Mouse (Mus musculus): ENCODE measurements around the gene Shb.
"Not testable (repeated sequence)": the region's sequence is repeated elsewhere in the genome, so short reads cannot be mapped to it uniquely, and the experiment has no call there.

Gene Shb

DNA sequence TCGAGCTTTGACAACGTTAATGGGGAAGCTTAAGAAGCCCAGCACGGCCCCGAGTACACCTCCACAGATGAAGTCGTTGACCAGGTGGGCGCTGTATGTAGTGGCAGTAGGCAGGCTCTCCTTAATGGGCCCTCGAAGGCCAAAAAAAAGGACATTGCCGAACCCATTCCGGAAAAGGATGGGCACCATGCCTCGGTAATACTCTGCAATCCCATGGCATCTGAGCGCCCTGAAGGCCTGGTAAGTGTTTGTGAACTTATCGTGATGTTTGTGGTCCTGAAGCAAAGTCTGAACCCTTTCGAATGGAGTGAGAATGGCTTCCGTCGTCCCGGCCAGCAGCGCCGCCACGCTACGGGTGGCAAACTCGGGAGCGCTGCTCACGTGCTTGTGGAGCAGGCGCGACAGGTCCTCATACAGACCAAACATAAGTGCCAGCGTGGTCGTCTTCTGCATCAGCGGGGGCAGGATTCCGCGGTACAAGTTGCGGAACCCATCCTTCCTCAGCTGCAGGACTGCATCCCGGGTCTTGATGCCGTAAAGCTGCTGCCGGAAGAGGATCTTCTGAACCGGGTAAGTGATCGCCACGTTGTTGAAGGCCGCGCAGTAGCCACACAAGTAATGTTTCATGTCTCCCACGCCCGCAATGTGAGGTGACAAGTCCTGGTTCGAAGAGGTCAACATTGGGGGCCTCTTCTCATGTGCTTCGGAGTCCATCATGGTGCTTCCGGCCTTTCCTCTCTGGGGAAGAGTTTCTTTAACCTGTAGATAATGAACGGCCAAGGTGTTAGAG, 132.7 kb downstream of the Shb start:
- in situ Hi-C loops (cut with MboI; ENCODE audit: low pct_unique_long_range_greater_than_20kb in 1 of 2, low sequenced_read_pairs in 2 of 2, unreplicated experiment in 1 of 2) = loop anchor here in 1 of 2 experiments (25.0 kb wide), 1 partner anchor 388 kb away; the partner anchor contains the start of gene Aldh1b1

- in situ Hi-C loops (cut with MboI; ENCODE audit: low pct_unique_long_range_greater_than_20kb in 1 of 2, low sequenced_read_pairs in 2 of 2, unreplicated experiment in 1 of 2) = not testable (repeated sequence)
Observed at GRCm38 (mm10) chr4:45398315-45398714, 134.0 kb downstream of the Shb start.

DNA sequence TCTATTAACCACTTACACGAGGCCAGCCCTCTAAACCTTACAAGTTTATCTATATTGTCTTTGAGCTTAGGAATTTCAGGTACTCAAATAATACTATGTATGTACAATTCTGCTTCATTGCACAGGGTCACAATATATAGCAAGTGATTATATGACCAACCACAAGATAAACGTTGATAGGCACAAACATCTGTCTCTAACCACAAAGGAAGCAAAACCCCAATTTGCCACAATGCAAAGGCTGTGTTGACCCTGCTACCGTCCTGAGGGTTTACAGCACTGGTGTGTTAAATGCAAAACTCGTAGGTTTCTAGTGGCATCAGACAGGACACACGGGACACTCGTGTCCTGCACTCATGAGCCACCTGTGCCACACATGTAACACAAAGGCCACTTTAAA, 136.1 kb downstream of the Shb start:
- in situ Hi-C loops (cut with MboI; ENCODE audit: low pct_unique_long_range_greater_than_20kb in 1 of 2, low sequenced_read_pairs in 2 of 2, unreplicated experiment in 1 of 2) = not testable (repeated sequence)

- in situ Hi-C loops (cut with MboI; ENCODE audit: low pct_unique_long_range_greater_than_20kb in 1 of 2, low sequenced_read_pairs in 2 of 2, unreplicated experiment in 1 of 2) = no loop called here
Observed at GRCm38 (mm10) chr4:45393658-45394057, 138.6 kb downstream of the Shb start.

DNA sequence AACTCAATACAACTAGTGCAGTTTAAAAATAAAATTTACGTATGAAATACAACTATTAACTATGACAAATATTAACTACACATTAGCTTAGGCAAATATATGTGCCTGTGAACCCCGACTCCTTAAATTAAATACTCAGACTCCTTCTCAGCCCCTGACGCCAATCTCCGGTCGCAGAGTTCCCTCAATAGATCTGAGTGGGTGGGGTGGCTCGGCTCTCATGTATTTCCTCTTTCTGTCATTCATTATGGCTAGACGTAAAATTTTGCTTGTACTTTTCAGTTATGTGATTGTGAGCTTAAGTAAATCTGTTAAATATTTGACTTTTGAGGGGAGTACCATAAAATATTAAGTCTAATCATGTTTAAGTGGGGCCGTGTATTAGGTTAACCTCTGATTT, 139.3 kb downstream of the Shb start:
- in situ Hi-C loops (cut with MboI; ENCODE audit: low pct_unique_long_range_greater_than_20kb in 1 of 2, low sequenced_read_pairs in 2 of 2, unreplicated experiment in 1 of 2) = no loop called here

- in situ Hi-C loops (cut with MboI; ENCODE audit: low pct_unique_long_range_greater_than_20kb in 1 of 2, low sequenced_read_pairs in 2 of 2, unreplicated experiment in 1 of 2) = no loop called here
Observed at GRCm38 (mm10) chr4:45392572-45392971, 139.7 kb downstream of the Shb start.

- in situ Hi-C loops (cut with MboI; ENCODE audit: low pct_unique_long_range_greater_than_20kb in 1 of 2, low sequenced_read_pairs in 2 of 2, unreplicated experiment in 1 of 2) = no loop called here
Observed at GRCm38 (mm10) chr4:45392099-45392498, 140.2 kb downstream of the Shb start.

DNA sequence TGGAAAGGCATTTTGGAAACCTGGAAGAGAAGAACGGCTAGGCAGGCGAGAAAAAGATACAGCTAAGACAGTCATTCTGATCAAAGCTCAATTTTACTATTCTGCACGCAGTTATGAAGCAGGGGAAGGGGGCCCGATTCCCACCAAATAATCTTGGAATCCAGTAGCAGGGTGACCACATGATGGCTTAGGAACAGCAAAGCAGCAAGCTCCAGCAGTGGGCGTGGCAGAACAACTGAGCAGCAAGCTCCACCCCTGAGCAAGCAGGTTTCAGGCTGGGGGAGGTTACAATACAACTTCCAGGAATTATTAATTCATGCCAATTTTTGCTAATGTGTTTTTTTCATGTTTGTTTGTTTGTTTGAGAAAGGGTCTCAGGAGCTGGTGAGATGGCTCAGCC, 145.0 kb downstream of the Shb start:
- in situ Hi-C loops (cut with MboI; ENCODE audit: low pct_unique_long_range_greater_than_20kb in 1 of 2, low sequenced_read_pairs in 2 of 2, unreplicated experiment in 1 of 2) = not testable (repeated sequence)

GRCm38 (mm10) chr4:45382133-45382532, 150.1 kb downstream of the Shb start:
- in situ Hi-C loops (cut with MboI; ENCODE audit: low pct_unique_long_range_greater_than_20kb in 1 of 2, low sequenced_read_pairs in 2 of 2, unreplicated experiment in 1 of 2) = not testable (repeated sequence)

- in situ Hi-C loops (cut with MboI; ENCODE audit: low pct_unique_long_range_greater_than_20kb in 1 of 2, low sequenced_read_pairs in 2 of 2, unreplicated experiment in 1 of 2) = not testable (repeated sequence)
Observed at GRCm38 (mm10) chr4:45380903-45381580, 151.2 kb downstream of the Shb start.

DNA sequence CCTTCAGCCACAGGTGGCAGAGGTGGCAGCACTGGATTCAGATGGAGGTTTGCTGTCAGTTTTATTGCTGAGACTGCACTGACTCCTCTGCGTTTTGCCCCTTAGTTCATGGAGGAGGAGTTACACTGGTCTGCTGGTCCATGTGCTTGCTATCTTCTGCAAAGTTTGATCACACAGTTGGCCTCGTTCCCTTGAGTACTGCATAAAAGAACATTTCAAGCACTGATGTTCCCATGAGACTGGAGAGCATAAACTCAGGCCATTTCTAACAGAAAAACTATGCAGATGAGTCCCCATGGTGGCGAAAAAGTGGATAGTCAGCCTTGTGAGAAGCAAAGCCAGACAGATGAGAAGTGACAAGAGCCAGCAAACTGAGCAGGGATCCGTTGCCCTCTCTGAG, 155.7 kb downstream of the Shb start:
- in situ Hi-C loops (cut with MboI; ENCODE audit: low pct_unique_long_range_greater_than_20kb in 1 of 2, low sequenced_read_pairs in 2 of 2, unreplicated experiment in 1 of 2) = no loop called here

DNA sequence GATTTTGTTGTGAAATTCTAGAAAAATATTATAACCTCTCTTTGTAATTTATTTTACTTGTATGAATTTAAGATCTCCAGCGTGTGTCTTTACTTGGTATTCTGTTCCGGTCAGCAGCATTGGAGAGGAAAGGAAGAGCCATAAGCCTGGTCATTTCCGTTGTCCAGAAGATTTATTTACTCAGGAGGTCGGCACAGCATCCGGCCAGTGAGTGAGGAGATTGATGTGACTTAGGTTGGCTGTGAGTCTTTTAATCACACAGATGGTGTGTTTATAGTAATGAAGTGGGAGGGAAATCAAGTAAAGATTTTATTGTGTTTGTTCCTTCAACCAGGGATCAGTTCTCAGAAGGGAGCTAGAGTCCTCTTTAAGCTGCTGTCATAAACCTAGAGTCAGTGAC, 157.4 kb downstream of the Shb start:
- in situ Hi-C loops (cut with MboI; ENCODE audit: low pct_unique_long_range_greater_than_20kb in 1 of 2, low sequenced_read_pairs in 2 of 2, unreplicated experiment in 1 of 2) = no loop called here
